Mouse (Mus musculus): ENCODE data around the gene Sepsecs. TPM values are rescaled to one million over a fixed set of nuclear protein-coding genes. Genes with fewer than 3 reads are reported as not detected.

Sepsecs gene
- polyA plus RNA-seq, 1 experiment from 2014 or later, result 7.6 TPM

GRCm38 (mm10) chr5:52590612-52591011 lies 78.9 kb downstream of the Sepsecs start:
- WGBS (ENCODE audit: insufficient replicate concordance), result 64% methylated on average over 9 of the region's 9 CpGs
- H3K27ac ChIP-seq, result no peak overlapping the region
- no peaks in the 10 kb centered on the region; the same call in 1 of the 2 replicates for H3K9me3 ChIP-seq (replicated peaks)
- no peak overlapping the region for H3K9ac ChIP-seq
- ATAC-seq (ENCODE audit: low read depth), result no peak
- H3K4me3 ChIP-seq (replicated peaks), result no peak overlapping the region
- no peaks in the 10 kb centered on the region for H3K27me3 ChIP-seq
- no peaks in the 10 kb centered on the region for H3K36me3 ChIP-seq
- H3K4me1 ChIP-seq (replicated peaks), result no peaks in the 10 kb centered on the region
- DNase-seq, result no peak
- H3K4me2 ChIP-seq, result no peak overlapping the region

Other genes starting within 250 kb of the Sepsecs start
- 0.50 and 0.62 TPM in 2 replicates for gene Ccdc149, start 198.2 kb downstream of the Sepsecs start, polyA plus RNA-seq (2015; fragmentation: Nextera tagmentation; extraction: Ambion mirVana)
- gene Lgi2, start 103.2 kb downstream of the Sepsecs start, polyA plus RNA-seq (2015; fragmentation: Nextera tagmentation; extraction: Ambion mirVana), result 0.39 and 0.48 TPM in 2 replicates
- 16.5 and 19.6 TPM in 2 replicates for gene Pi4k2b, start 71.9 kb upstream of the Sepsecs start, polyA plus RNA-seq (2015; fragmentation: Nextera tagmentation; extraction: Ambion mirVana)
- 7.8 and 9.2 TPM in 2 replicates for gene Zcchc4, start 105.7 kb upstream of the Sepsecs start, polyA plus RNA-seq (2015; fragmentation: Nextera tagmentation; extraction: Ambion mirVana)
- gene Anapc4, start 164.3 kb upstream of the Sepsecs start, polyA plus RNA-seq (2015; fragmentation: Nextera tagmentation; extraction: Ambion mirVana), result 31.2 and 37.3 TPM in 2 replicates

All from liver, embryonic 13.5 days (tissue).